ENCODE assay signal across 8 mouse cellular contexts in the genomic region with DNA sequence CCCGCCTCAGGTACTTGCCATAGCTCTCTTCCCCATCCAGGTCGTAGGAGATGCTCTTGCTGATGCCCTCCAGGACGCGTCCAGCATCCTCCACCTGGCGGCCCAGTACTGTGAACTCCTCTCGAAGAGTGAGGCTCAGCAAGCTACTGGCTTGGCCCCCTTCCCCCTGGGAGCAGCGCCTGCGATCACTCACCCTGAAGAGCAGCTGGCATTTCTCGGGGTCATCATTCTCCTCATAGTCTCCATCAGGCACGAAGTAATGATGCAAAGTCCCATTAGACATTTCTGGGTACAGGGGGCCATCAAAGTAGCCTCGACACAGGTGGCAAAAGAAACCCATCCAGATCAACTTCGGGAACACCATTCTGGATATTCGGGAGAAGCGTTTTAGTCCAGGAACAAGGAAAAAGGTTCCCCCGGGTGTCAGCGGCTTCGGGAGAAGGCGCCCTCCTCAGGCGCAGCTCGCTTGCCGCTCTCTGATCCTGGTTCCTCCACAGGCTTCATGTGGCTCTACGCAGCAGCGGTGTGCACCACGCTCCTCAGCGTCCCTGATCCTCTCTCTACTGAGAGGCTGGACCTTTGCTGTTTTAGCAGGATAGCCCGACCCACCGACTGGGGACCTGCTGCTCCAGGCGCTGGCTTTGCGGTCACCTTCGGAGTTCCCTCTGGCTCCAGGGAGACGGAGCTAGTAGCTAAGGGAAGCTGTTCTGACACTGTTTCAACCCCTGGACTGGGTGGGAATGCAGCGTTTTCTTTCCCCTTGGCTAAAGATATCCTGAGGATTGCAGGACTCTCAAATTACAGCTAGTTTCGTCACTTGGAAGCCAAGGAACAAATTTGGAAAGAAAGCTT. TPM values are rescaled to one million over a fixed set of nuclear protein-coding genes. Genes with fewer than 3 reads are reported as not detected.
DNase-seq lines count a peak whose midpoint lies in the region; ATAC-seq and TF ChIP-seq lines count a peak whose summit lies in the region.

Gene Fibin, minus strand, starts transcription at position 752 of the 852 bp plus-strand sequence.

- ATAC-seq in embryonic facial prominence, embryonic 14.5 days (ENCODE audit: low read depth) = peak; percentile 86
- ATAC-seq in limb, embryonic 12.5 days (ENCODE audit: insufficient number of reproducible peaks, insufficient read depth, low FRiP score, low TSS enrichment, low read depth) = peak; percentile 80
- peak; percentile 92 for ATAC-seq in midbrain, embryonic 15.5 days (replicated peaks)
- peak; percentile 78 for ATAC-seq in stomach, postnatal 0 days (ENCODE audit: low FRiP score, low TSS enrichment)
- no peak for ATAC-seq in CD4-positive, CD25-positive, alpha-beta regulatory T cell, adult 4 months

- WGBS in embryonic facial prominence, embryonic 14.5 days = under 1% methylated on average over 33 of the region's 33 CpGs
- 1% methylated on average over 33 of the region's 33 CpGs for WGBS in limb, embryonic 12.5 days
- WGBS in midbrain, embryonic 15.5 days = 2% methylated on average over 33 of the region's 33 CpGs
- 2% methylated on average over 33 of the region's 33 CpGs for WGBS in stomach, postnatal 0 days

- TF ChIP-seq EP300 in stomach, postnatal 0 days (optimal IDR thresholded peaks at IDR 0.05) = no peak

- peak within 1 kb of the TSS; percentile 54 for H3K4me2 ChIP-seq in embryonic facial prominence, embryonic 14.5 days (ENCODE audit: low read depth, low read length)
- peak within 1 kb of the TSS; percentile 68 for H3K4me2 ChIP-seq in limb, embryonic 12.5 days
- H3K4me2 ChIP-seq in midbrain, embryonic 15.5 days = peak within 1 kb of the TSS; percentile 59
- H3K4me2 ChIP-seq in stomach, postnatal 0 days (replicated peaks; ENCODE audit: low read depth) = peak within 1 kb of the TSS; percentile 65

- H3K27ac ChIP-seq in embryonic facial prominence, embryonic 14.5 days (replicated peaks; ENCODE audit: low read depth, low read length) = peak within 1 kb of the TSS; percentile 84
- H3K27ac ChIP-seq in limb, embryonic 12.5 days = peak within 1 kb of the TSS; percentile 94
- peak within 1 kb of the TSS; percentile 2; the same call in 1 of the 2 replicates for H3K27ac ChIP-seq in midbrain, embryonic 15.5 days
- H3K27ac ChIP-seq in stomach, postnatal 0 days (replicated peaks) = peak within 1 kb of the TSS; percentile 90

- H3K4me1 ChIP-seq in embryonic facial prominence, embryonic 14.5 days (ENCODE audit: control insufficient read depth, insufficient read depth, low read length) = peaks cover 3% of the 10 kb centered on the region
- no peaks in the 10 kb centered on the region; the same call in 1 of the 2 replicates for H3K4me1 ChIP-seq in limb, embryonic 12.5 days (replicated peaks)
- H3K4me1 ChIP-seq in midbrain, embryonic 15.5 days = peaks cover 9% of the 10 kb centered on the region; the same call in 1 of the 2 replicates
- H3K4me1 ChIP-seq in stomach, postnatal 0 days (replicated peaks; ENCODE audit: control insufficient read depth, insufficient read depth) = peaks cover 4% of the 10 kb centered on the region; the same call in 1 of the 2 replicates

- no peaks in the 10 kb centered on the region for H3K9me3 ChIP-seq in embryonic facial prominence, embryonic 14.5 days (ENCODE audit: control insufficient read depth, low read length)
- no peaks in the 10 kb centered on the region for H3K9me3 ChIP-seq in limb, embryonic 12.5 days
- no peaks in the 10 kb centered on the region for H3K9me3 ChIP-seq in midbrain, embryonic 15.5 days
- H3K9me3 ChIP-seq in stomach, postnatal 0 days (ENCODE audit: control insufficient read depth, low read length) = no peaks in the 10 kb centered on the region

- H3K27me3 ChIP-seq in embryonic facial prominence, embryonic 14.5 days (replicated peaks; ENCODE audit: control insufficient read depth, insufficient read depth, low read length) = no peaks in the 10 kb centered on the region; the same call in 1 of the 2 replicates
- H3K27me3 ChIP-seq in limb, embryonic 12.5 days = no peaks in the 10 kb centered on the region; the same call in 1 of the 2 replicates
- no peaks in the 10 kb centered on the region for H3K27me3 ChIP-seq in midbrain, embryonic 15.5 days (replicated peaks)
- no peaks in the 10 kb centered on the region for H3K27me3 ChIP-seq in stomach, postnatal 0 days (ENCODE audit: control insufficient read depth, insufficient read depth, low read length)

- peak; percentile 60 for TF ChIP-seq CTCF in stomach, postnatal 0 days (IDR thresholded peaks at IDR 0.05; ENCODE audit: low read depth)

- H3K4me3 ChIP-seq in embryonic facial prominence, embryonic 14.5 days (ENCODE audit: low read depth, low read length) = peak within 1 kb of the TSS; percentile 52
- peak within 1 kb of the TSS; percentile 57 for H3K4me3 ChIP-seq in limb, embryonic 12.5 days (replicated peaks)
- peak within 1 kb of the TSS; percentile 41 for H3K4me3 ChIP-seq in midbrain, embryonic 15.5 days
- H3K4me3 ChIP-seq in stomach, postnatal 0 days (ENCODE audit: low read depth, low read length) = peak within 1 kb of the TSS; percentile 54

- DNase-seq in adrenal gland, postnatal 10 days = peak; percentile 56
- DNase-seq in embryonic facial prominence, embryonic 14.5 days (ENCODE audit: low spot score) = peak; percentile 84
- DNase-seq in heart, adult 9 months (ENCODE audit: low spot score in 2 of 2) = peak; percentile 73 to 76
- DNase-seq in kidney, adult 8-10 months = peak; percentile 31 to 49
- DNase-seq in stomach, postnatal 0 days (ENCODE audit: low spot score) = peak; percentile 55

- peak within 1 kb of the TSS; percentile 77 for H3K9ac ChIP-seq in embryonic facial prominence, embryonic 14.5 days (ENCODE audit: low read depth, low read length)
- H3K9ac ChIP-seq in limb, embryonic 12.5 days (replicated peaks) = peak within 1 kb of the TSS; percentile 70
- peak within 1 kb of the TSS; percentile 36 for H3K9ac ChIP-seq in midbrain, embryonic 15.5 days
- peak within 1 kb of the TSS; percentile 69 for H3K9ac ChIP-seq in stomach, postnatal 0 days (ENCODE audit: low read length)

- H3K36me3 ChIP-seq in embryonic facial prominence, embryonic 14.5 days (ENCODE audit: control insufficient read depth, insufficient read depth, low read length) = no peaks in the 10 kb centered on the region
- H3K36me3 ChIP-seq in limb, embryonic 12.5 days = no peaks in the 10 kb centered on the region
- no peaks in the 10 kb centered on the region for H3K36me3 ChIP-seq in midbrain, embryonic 15.5 days (replicated peaks)
- H3K36me3 ChIP-seq in stomach, postnatal 0 days (ENCODE audit: control insufficient read depth, insufficient read depth, low read length) = no peaks in the 10 kb centered on the region

RNA-seq across cellular contexts. Expression of gene Fibin, which starts in this region (rescaled TPM):
- total RNA-seq in adrenal gland, postnatal 10 days (2021) = 10 to 100 TPM in 1 of 2 experiments, 1 to 10 TPM in 1; 7.5 to 10.2 TPM
- 119 and 142 TPM in 2 replicates for polyA plus RNA-seq in embryonic facial prominence, embryonic 14.5 days (2014; fragmentation: Nextera tagmentation; extraction: Ambion mirVana)
- 65.8 and 70.4 TPM in 2 replicates for polyA plus RNA-seq in limb, embryonic 12.5 days (2016; fragmentation: Nextera tagmentation; extraction: Ambion mirVana)
- polyA plus RNA-seq in midbrain, embryonic 15.5 days (2015; fragmentation: Nextera tagmentation; extraction: Ambion mirVana) = 2.8 and 3.1 TPM in 2 replicates
- 42.3 and 47.2 TPM in 2 replicates for polyA plus RNA-seq in stomach, postnatal 0 days (2015; fragmentation: Nextera tagmentation; extraction: Ambion mirVana)
- polyA plus RNA-seq in CD4-positive, CD25-positive, alpha-beta regulatory T cell, adult 4 months (2017; shearing (Covaris generic)) = not detected

Comparison
In these comparisons a context has a peak if more than half of its experiments do, and no peak if none do; other contexts are left out.
1. RNA of gene Fibin (polyA plus RNA-seq): 119 to 142 TPM in embryonic facial prominence, embryonic 14.5 days, 65.8 to 70.4 TPM in limb, embryonic 12.5 days and 42.3 to 47.2 TPM in stomach, postnatal 0 days; 2.8 to 3.1 TPM in midbrain, embryonic 15.5 days and not detected in CD4-positive, CD25-positive, alpha-beta regulatory T cell, adult 4 months; every median in the first group is over 10 times any median in the second.
2. H3K27ac ChIP-seq: peak in every context shown above with its lines; median percentile 94 in limb, embryonic 12.5 days; 90 in stomach, postnatal 0 days; 84 in embryonic facial prominence, embryonic 14.5 days; 2 in midbrain, embryonic 15.5 days.
3. Peak in every context shown above with its lines, with median percentiles within 50 percentile points of each other: DNase-seq, H3K4me2 ChIP-seq, H3K4me3 ChIP-seq and H3K9ac ChIP-seq.